Mouse (Mus musculus) stomach, postnatal 0 days (tissue): ENCODE measurements at regions not wholly inside any gene's neighbourhood (a gene's known extent, or its start where the extent isn't known, plus 50 kb on each side); places are given as distances from the start of the nearest gene placed in this dataset.

Experiments used
- ATAC-seq: fragments of 200-750 bp; cut with Nextera tagmentation; 2 replicates; pipeline ENCODE4 v1.8.0; 2017; ENCODE audit not compliant: low FRiP score, low TSS enrichment
- DNase-seq: peaks from one replicate; pipeline ENCODE4 v3.0.0-alpha.2; 2016; ENCODE audit warnings: low spot score
- H3K27ac ChIP-seq: fragments of 300-500 bp; sonication (generic); replicated peaks from 2 replicates; pipeline ENCODE4 v1.5.1; 2014; ENCODE audit warnings: mild to moderate bottlenecking, control low read depth
- H3K27me3 ChIP-seq: fragments of 300-500 bp; sonication (generic); 2 replicates; pipeline ENCODE4 v1.6.1; 2014; ENCODE audit warnings: low read length; ENCODE audit not compliant: control insufficient read depth, insufficient read depth
- H3K36me3 ChIP-seq: fragments of 300-500 bp; sonication (generic); 2 replicates; pipeline ENCODE4 v1.6.1; 2014; ENCODE audit warnings: low read length, mixed read lengths; ENCODE audit not compliant: control insufficient read depth, insufficient read depth
- H3K4me1 ChIP-seq: fragments of 300-500 bp; sonication (generic); replicated peaks from 2 replicates; pipeline ENCODE4 v1.6.1; 2014; ENCODE audit warnings: antibody characterized with exemption; ENCODE audit not compliant: control insufficient read depth, insufficient read depth
- H3K4me2 ChIP-seq: fragments of 300-500 bp; sonication (generic); replicated peaks from 2 replicates; pipeline ENCODE4 v1.6.1; 2014; ENCODE audit warnings: low read depth, mild to moderate bottlenecking, control low read depth, moderate library complexity
- H3K4me3 ChIP-seq: fragments of 300-500 bp; sonication (generic); 2 replicates; pipeline ENCODE4 v1.5.1; 2014; ENCODE audit warnings: low read depth, low read length, control low read depth
- H3K9ac ChIP-seq: fragments of 300-500 bp; sonication (generic); 2 replicates; pipeline ENCODE4 v1.6.1; 2014; ENCODE audit warnings: mild to moderate bottlenecking, low read length, control low read depth, mixed read lengths
- H3K9me3 ChIP-seq: fragments of 300-500 bp; sonication (generic); 2 replicates; pipeline ENCODE4 v1.6.1; 2016; ENCODE audit warnings: low read length; ENCODE audit not compliant: control insufficient read depth
- CTCF ChIP-seq: IDR thresholded peaks from 2 replicates; pipeline ENCODE4 v1.5.1; 2016; ENCODE audit warnings: antibody characterized with exemption, low read depth, mild to moderate bottlenecking, moderate library complexity
- EP300 ChIP-seq: optimal IDR thresholded peaks from 2 replicates; pipeline ENCODE3; 2016; ENCODE audit warnings: antibody characterized with exemption
- WGBS: fragments of 180-500 bp; shearing (Covaris S2); extraction: QIAGEN DNeasy Blood & Tissue Kit; methylation state at CpG from one replicate; pipeline ENCODE4 v1.1.7; 2014; 5-methylcytosine and 5-hydroxymethylcytosine counted together

DNA sequence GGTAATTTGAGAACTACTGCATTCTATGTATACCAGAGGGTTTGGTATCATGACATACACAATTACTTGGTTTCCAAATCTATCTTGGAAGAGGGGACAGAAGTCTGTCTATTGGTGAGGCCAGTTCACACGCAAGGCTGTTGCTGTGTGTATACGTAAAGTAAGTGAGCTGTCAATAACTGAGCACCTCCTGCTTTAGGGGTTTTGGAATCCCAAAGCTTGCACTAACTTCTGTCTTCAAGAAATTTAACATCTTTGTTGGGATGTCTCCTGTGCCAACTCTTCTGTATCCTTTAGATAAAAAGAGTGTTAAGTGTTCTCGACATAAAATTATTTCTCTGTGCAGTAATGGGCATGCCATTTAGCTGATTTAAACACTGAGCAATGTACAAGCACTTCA lies 572.1 kb downstream of the Plcl1 start:
- DNase-seq, result no peak
- no peak for ATAC-seq
- WGBS, result 80% methylated on average over 3 of the region's 3 CpGs
- TF ChIP-seq EP300, result no peak
- no peak overlapping the region for H3K9ac ChIP-seq
- no peaks in the 10 kb centered on the region for H3K27me3 ChIP-seq
- no peaks in the 10 kb centered on the region for H3K36me3 ChIP-seq
- no peaks in the 10 kb centered on the region for H3K4me1 ChIP-seq
- no peaks in the 10 kb centered on the region for H3K9me3 ChIP-seq
- H3K27ac ChIP-seq, result no peak overlapping the region
- no peak overlapping the region for H3K4me3 ChIP-seq
- H3K4me2 ChIP-seq, result no peak overlapping the region

GRCm38 (mm10) chr1:55983522-55984066 lies 577.9 kb downstream of the Plcl1 start:
- Histone ChIP-seq H3K9me3 (no peaks in the 10 kb centered on the region), H3K9ac (no peak overlapping the region), H3K27me3 (no peaks in the 10 kb centered on the region), H3K36me3 (no peaks in the 10 kb centered on the region), H3K4me3 (no peak overlapping the region), H3K4me2 (no peak overlapping the region), H3K27ac (no peak overlapping the region), H3K4me1 (no peaks in the 10 kb centered on the region)
- DNase-seq (no peak), ATAC-seq (no peak)
- WGBS, result 60% methylated on average over 5 of the region's 5 CpGs
- no peak for TF ChIP-seq EP300
- 0 out of 2 replicates have a peak, but pooled peaks have one; percentile 2 for TF ChIP-seq CTCF

GRCm38 (mm10) chr1:55997074-55997473 lies 591.4 kb downstream of the Plcl1 start:
- Histone ChIP-seq H3K4me2 (no peak overlapping the region), H3K27me3 (no peaks in the 10 kb centered on the region), H3K4me1 (no peaks in the 10 kb centered on the region), H3K9ac (no peak overlapping the region), H3K4me3 (no peak overlapping the region), H3K27ac (no peak overlapping the region), H3K36me3 (no peaks in the 10 kb centered on the region), H3K9me3 (no peaks in the 10 kb centered on the region)
- ATAC-seq, result no peak
- DNase-seq, result no peak
- TF ChIP-seq EP300 (no peak), CTCF (no peak)
- 55% methylated on average over 6 of the region's 6 CpGs for WGBS
